8 mouse cellular contexts compared by ENCODE assay signal in the genomic region with DNA sequence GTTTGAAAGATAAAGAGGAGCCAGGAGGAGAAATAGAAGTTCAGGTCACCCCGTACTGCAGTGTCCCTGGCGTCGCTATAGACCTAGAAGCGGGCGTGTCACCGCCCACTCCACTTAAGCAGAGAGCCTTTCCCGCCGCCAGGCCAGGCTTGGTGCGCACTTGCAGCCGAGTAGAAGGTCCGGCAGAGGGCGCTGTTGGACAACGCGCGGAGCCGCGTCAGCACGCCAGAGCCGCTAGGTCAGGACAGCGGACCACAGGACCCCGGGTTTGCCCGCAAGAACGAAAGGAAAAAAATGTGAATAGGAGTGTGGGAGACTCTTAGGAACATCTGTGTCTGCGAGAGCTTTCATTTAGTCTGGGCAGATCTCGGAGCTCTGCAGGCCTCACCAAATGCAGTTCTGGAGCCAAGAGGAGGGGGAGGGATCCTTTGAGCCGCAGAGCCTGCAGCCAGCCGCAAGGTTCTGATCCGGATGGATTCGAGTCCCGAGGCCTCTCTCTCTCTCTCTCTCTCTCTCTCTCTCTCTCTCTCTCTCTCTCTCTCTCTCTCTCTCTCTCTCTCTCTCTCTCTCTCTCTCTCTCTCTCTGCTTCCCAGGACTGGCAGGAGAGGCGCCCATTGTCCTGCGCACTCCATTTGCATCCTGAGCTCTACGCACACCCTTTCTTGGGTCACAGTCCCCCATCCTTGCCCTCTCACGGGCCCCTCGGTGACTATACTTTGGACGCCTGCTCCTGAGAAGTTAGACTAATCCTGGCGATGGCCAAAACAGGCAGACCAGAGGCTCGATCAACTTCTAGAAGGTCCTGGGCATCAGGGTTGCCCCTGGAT. TPM values are rescaled to one million over a fixed set of nuclear protein-coding genes. Genes with fewer than 3 reads are reported as not detected.
DNase-seq lines count a peak whose midpoint lies in the region; ATAC-seq and TF ChIP-seq lines count a peak whose summit lies in the region.

No protein-coding gene starts in this region.

- H3K27ac ChIP-seq in cerebellum, adult 2 months (ENCODE audit: insufficient read depth, low read length): no peak overlapping the region
- H3K27ac ChIP-seq in hindbrain, embryonic 11.5 days (ENCODE audit: low read depth, low read length): peak overlapping the region; percentile 93

- H3K27me3 ChIP-seq in cerebellum, adult 2 months (ENCODE audit: control insufficient read depth, insufficient read depth, low read length): no peaks in the 10 kb centered on the region
- H3K27me3 ChIP-seq in hindbrain, embryonic 11.5 days (ENCODE audit: control insufficient read depth, insufficient read depth, low read length): peaks cover 44% of the 10 kb centered on the region

- H3K9ac ChIP-seq in hindbrain, embryonic 11.5 days (ENCODE audit: low read depth, low read length): peak overlapping the region; percentile 57

- H3K4me3 ChIP-seq in cerebellum, adult 2 months (replicated peaks; ENCODE audit: insufficient read depth, low read depth, low read length): peak overlapping the region; percentile 55
- peak overlapping the region; percentile 90 for H3K4me3 ChIP-seq in hindbrain, embryonic 11.5 days (ENCODE audit: low read depth, low read length)

- ATAC-seq in hindbrain, embryonic 11.5 days (ENCODE audit: low FRiP score): peak; percentile 51

- H3K9me3 ChIP-seq in hindbrain, embryonic 11.5 days (ENCODE audit: control insufficient read depth, low read length): no peaks in the 10 kb centered on the region

- WGBS in cerebellum, adult 2 months: 10% methylated on average over 38 of the region's 38 CpGs
- under 1% methylated on average over 38 of the region's 38 CpGs for WGBS in hindbrain, embryonic 11.5 days

- no peaks in the 10 kb centered on the region for H3K4me1 ChIP-seq in cerebellum, adult 2 months (ENCODE audit: control insufficient read depth, insufficient read depth, low read length)
- peaks cover 4% of the 10 kb centered on the region; the same call in 1 of the 2 replicates for H3K4me1 ChIP-seq in hindbrain, embryonic 11.5 days (replicated peaks; ENCODE audit: control insufficient read depth, insufficient read depth, low read length)

- TF ChIP-seq CTCF in cerebellum, adult 2 months (IDR thresholded peaks at IDR 0.05; ENCODE audit: borderline replicate concordance, insufficient read depth, low read depth, low read length): peak; percentile 97

- no peaks in the 10 kb centered on the region for H3K36me3 ChIP-seq in hindbrain, embryonic 11.5 days (ENCODE audit: control insufficient read depth, insufficient read depth, low read length)

- peak; percentile 53 for DNase-seq in MEL-GATA-1-ER (ENCODE audit: extremely low read depth, low read depth)
- peak; percentile 90 to 96 for DNase-seq in cerebellum, adult 2 months
- peak; percentile 89 for DNase-seq in forelimb bud, embryonic 11.5 days (ENCODE audit: low read depth, low spot score)
- peak; percentile 96 for DNase-seq in hindbrain, embryonic 11.5 days (ENCODE audit: low spot score)
- peak; percentile 92 for DNase-seq in layer of hippocampus, postnatal 14 days (ENCODE audit: low spot score in 2 of 2)
- DNase-seq in lung, postnatal 36 days: peak; percentile 86
- peak; percentile 91 for DNase-seq in retina, postnatal 1 day
- DNase-seq in urinary bladder, adult 18-20 months (ENCODE audit: low spot score in 2 of 2): peak; percentile 61 to 78

- peak overlapping the region; percentile 46 for H3K4me2 ChIP-seq in hindbrain, embryonic 11.5 days (replicated peaks; ENCODE audit: low read depth, low read length)

- TF ChIP-seq POLR2A in cerebellum, adult 2 months (IDR thresholded peaks at IDR 0.05; ENCODE audit: borderline replicate concordance, insufficient read depth, low read length): 0 out of 2 replicates have a peak, but pooled peaks have one; percentile 24

RNA-seq across cellular contexts. Expression of gene Polg, which starts 30.0 kb away (rescaled TPM):
- 69.9 and 72.8 TPM in 2 replicates for polyA plus RNA-seq in cerebellum, adult 2 months (2012; rRNA removed)
- 22.5 and 26.3 TPM in 2 replicates for polyA plus RNA-seq in hindbrain, embryonic 11.5 days (2014; fragmentation: Nextera tagmentation; extraction: Ambion mirVana)
- 10 to 100 TPM; 84.1 to 90.7 TPM for total RNA-seq in layer of hippocampus, postnatal 14 days (2021)
